Mouse (Mus musculus) megakaryocyte, embryonic 14.5 days (primary cell): ENCODE measurements around the gene Myo18b.

ENCODE experiments used
- FLI1 ChIP-seq: IDR thresholded peaks from 2 replicates; pipeline ENCODE4 v1.6.1; 2012; ENCODE audit warnings: low read length, inconsistent platforms, mixed read lengths
- GATA1 ChIP-seq: IDR thresholded peaks from 3 replicates; pipeline ENCODE4 v1.6.1; 2012; ENCODE audit warnings: mixed read lengths, low read length, inconsistent platforms, borderline replicate concordance

DNA sequence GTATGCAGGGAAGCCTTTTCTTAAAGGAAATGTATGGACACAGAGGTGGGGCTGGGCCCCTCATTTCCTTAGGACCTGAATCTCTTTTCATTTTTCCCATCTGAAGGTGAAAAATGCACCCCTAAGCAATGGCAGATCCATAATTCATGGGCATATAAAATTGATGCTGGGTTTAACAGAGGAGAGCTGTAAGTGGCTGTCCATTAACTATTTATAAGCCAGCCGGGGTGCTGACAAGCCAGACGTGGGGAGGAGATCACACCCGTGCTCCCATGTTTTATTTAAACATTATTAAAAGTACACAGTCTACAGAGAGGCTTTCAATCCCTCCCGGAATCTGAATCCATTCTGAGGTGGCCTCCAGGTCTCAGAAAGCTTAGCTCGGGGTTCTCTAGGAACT lies 146.5 kb downstream of the Myo18b start:
- TF ChIP-seq GATA1 (no peak), FLI1 (no peak)
